Mouse (Mus musculus): ENCODE results near the gene Dio1. TPM values are rescaled to one million over a fixed set of nuclear protein-coding genes. Genes with fewer than 3 reads are reported as not detected.
A peak's percentile ranks its signal among the peaks of the same experiment; 100 is the strongest.

Dio1 gene
- polyA plus RNA-seq (2017; shearing (Covaris generic)) = not detected

GRCm38 (mm10) chr4:107306966-107307365, at the start of gene Dio1:
Gene Dio1, minus strand, starts transcription at chr4:107307169.
- ATAC-seq = no peak

DNA sequence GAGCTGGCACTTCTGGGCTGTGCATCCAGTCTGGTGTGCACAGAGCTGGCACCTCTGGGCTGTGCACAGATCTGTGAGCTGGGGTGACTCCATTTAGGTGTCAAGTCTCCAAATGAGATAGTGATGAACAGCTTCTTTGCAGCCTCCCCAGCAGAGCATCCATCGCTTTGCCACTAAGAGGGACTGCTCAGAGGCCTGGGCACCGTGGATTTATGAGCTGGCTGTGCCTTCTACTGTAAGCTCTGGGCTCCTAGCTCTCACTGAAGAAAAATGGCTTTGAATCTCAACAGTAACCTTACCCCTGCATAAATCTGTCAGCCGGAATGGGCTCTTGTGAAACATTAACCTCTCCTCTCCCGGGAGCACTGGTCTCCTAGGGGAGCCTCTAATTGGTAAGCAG, 47.6 kb upstream of the Dio1 start:
- no peak for ATAC-seq

GRCm38 (mm10) chr4:107354126-107354525, 47.2 kb upstream of the Dio1 start:
- no peak for ATAC-seq

GRCm38 (mm10) chr4:107353612-107354011, 46.6 kb upstream of the Dio1 start:
- ATAC-seq = no peak

DNA sequence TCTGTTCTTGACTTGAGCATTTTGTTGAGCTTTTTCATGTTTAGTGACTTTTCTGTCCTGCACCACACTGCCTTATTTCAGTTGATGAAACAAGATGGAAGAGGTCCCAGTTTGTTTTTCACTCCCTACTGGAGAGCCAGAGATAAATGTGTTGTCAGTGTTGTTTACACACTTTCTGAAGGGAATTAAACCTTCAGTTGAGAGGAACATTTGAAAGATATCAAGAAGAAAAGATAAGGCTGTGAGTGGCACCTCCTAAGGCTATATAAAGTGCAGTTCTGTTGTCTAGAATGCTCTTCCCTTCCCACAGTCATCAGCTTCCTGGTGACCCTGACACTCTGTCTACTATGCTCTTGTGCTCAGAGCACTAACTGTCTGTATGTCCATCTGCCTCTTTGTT, 44.4 kb upstream of the Dio1 start:
- ATAC-seq = no peak

- ATAC-seq = peak; percentile 32
Measured at GRCm38 (mm10) chr4:107349311-107350008, 42.5 kb upstream of the Dio1 start.

GRCm38 (mm10) chr4:107348529-107349310, 41.8 kb upstream of the Dio1 start:
- no peak for ATAC-seq

GRCm38 (mm10) chr4:107347221-107347620, 40.3 kb upstream of the Dio1 start:
- no peak for ATAC-seq

GRCm38 (mm10) chr4:107344612-107345011, 37.6 kb upstream of the Dio1 start:
- ATAC-seq = no peak

GRCm38 (mm10) chr4:107341354-107341753, 34.4 kb upstream of the Dio1 start:
- no peak for ATAC-seq

DNA sequence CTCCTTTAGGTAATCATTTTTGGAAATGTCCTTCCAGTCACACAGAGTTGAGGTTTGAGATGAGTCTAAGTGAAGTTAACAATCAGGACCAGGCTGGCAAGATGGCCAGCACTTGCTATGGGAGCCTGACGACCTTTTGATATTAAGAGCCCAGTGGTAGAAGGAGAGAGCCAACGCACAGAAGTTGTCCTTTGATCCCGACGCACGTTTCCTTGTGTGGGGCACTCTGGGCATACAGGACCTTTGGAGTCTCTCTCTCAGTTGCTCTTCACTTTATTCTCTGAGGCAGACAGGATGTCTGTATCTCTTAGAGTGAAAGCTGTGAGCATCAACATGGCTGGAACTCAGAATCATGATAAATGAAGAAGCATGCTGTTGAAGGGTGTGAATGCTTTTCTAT, 30.5 kb upstream of the Dio1 start:
- no peak for ATAC-seq

DNA sequence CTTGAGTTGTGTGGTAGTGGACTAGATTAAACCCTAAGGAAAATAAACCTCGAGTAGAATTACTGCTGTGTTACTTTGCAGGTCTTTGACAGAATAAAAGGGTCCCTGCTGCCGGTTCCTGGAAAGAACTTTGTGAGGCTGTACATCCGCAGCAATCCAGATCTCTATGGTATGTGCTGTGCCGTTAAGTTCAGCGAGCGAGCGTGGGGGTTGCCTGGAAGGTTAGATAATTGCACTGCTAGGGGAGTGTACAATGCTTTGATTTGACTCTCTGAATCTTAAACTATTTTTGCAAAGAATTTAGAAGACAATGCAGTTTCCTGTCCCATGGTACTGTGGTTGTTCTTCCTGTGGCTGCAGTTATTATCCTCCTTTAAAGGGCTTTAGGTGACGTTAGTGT, 29.4 kb upstream of the Dio1 start:
- no peak for ATAC-seq

DNA sequence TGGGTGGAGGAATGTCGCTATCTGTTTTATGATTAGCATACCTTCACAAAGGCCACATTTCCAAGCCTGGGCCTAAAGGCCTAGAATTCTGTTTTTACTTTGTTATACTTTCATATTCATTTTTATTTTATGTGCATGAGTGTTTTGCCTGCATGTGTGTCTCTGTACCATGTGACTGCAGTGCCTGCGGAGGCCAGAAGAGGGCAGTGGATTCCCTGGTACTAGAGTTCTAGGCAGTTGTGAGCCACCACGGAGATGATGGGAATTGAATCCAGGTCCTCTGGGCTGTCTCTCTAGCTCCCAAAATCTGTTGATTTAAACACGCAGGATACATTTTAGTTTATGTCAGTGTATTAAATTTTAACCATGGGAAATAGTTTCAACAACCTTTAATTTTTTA, 26.5 kb upstream of the Dio1 start:
- no peak for ATAC-seq

DNA sequence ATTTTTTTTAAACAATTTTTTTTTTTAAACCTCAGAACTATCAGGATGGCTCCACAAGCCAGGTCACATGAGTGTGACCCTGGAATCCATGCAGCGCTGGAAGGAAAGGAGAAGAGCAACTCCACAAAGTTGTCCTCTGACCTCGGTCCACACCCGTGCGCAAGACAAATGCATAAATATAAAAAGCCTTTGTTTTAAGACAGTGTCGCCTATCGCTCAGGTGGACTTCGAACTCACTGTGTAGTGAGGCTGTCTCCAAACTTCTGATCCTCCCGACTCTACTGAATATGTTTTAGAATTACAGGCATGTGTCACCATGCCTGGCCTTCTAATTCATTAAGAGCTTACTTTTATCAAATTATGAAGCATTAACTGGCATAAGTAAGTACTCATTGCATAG, 21.6 kb upstream of the Dio1 start:
- no peak for ATAC-seq

GRCm38 (mm10) chr4:107323113-107323512, 16.1 kb upstream of the Dio1 start:
- ATAC-seq = no peak

GRCm38 (mm10) chr4:107321041-107321440, 14.1 kb upstream of the Dio1 start:
- no peak for ATAC-seq

DNA sequence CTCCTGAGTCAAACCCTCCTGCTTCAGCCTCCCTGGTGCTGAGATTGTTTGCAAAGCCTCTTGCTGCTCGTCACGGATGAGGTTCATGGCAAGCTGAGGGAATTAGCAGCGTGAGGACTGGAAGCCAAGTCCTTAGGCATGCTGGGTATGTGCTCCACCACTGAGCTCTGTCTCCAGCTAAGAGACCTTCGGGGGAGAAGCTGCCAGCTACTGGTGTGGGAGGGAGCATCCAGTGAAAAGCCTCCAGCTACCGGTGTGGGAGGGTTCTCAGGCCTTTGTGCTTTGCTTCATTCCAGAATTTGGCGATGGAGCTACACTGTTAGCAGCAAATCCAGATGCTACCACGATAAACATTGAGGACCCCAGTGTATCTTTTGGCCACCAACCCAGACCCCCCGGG, 11.7 kb upstream of the Dio1 start:
- ATAC-seq = no peak

- no peak for ATAC-seq
Measured at GRCm38 (mm10) chr4:107314479-107314805, 7.5 kb upstream of the Dio1 start.

DNA sequence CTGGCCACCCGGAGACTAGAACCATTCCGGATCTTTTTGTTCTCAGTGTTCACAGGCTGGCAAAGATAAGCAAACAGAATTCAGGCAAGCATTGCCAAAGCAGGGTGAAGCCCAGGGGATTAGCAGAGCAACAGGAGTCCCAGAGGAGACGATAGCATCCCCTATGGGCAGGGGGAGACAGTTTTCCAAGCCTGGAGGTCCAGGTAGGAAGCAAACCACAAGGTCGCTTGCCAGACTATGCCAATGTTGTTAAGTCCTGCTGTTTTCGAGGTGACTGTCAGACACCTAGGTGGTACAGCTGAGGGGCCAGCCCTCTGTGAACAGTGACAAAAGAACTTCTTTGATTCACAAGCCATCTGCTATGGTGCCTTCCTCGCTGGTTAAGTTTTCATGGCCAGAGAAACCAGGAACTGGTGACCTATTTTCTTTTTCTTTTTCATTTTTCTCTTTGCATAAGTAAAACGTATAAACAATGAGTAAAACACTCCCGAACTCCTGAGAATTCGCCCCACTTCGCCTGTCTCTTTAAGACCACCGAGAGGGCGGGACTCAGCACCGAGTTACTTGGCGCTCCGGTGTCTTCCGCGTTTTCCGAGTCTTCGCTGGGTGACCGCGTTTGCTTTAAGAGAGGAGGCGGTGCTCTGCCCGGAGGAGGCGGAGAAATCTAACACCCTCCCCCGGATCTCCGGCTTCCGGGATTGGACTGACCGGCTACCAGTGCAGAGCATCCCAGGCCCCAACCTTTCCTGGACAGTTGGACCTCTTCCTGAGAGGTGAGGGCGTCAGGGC, 6.9 kb upstream of the Dio1 start, which contains the start of gene Yipf1:
Gene Yipf1, plus strand, starts transcription at position 674 of the 789 bp plus-strand sequence.
- ATAC-seq = peak; percentile 100

GRCm38 (mm10) chr4:107303531-107303930, 3.4 kb downstream of the Dio1 start:
- ATAC-seq = no peak

GRCm38 (mm10) chr4:107302832-107303231, 4.1 kb downstream of the Dio1 start:
- no peak for ATAC-seq

DNA sequence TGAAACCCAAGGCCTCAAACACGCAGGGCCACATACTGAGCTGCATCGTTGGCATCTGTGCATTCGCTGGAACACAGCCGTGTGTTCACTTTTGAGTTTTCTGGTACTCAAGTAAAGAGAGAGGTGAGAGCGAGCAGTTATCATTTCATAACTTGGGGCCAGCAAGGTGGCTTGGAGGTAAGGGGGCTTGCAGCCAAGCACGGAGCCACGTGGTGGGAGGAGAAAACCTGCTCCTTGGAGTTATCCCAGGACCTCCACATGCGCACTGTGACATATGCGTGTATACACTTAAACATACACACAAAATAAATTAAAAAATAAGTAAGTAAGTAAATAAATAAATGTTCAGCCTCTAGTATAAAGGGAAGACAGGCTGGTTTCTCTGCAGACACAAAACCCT, 4.7 kb downstream of the Dio1 start:
- ATAC-seq = no peak

GRCm38 (mm10) chr4:107300902-107301555, 5.9 kb downstream of the Dio1 start:
- ATAC-seq = no peak
